Mouse (Mus musculus): ENCODE measurements at regions not wholly inside any gene's neighbourhood (a gene's known extent, or its start where the extent isn't known, plus 50 kb on each side); places are given as distances from the start of the nearest gene placed in this dataset.

GRCm38 (mm10) chr4:78785378-78785774 lies 573.6 kb upstream of the Ptprd start:
- no peak for ATAC-seq (replicated peaks; ENCODE audit: low read depth, poor library complexity, severe bottlenecking)

- no peak for ATAC-seq (replicated peaks; ENCODE audit: low read depth, poor library complexity, severe bottlenecking)
Observed at GRCm38 (mm10) chr4:78784675-78785377, 573.1 kb upstream of the Ptprd start.

GRCm38 (mm10) chr4:78784036-78784435 lies 572.3 kb upstream of the Ptprd start:
- ATAC-seq (replicated peaks; ENCODE audit: low read depth, poor library complexity, severe bottlenecking), result no peak

- ATAC-seq (replicated peaks; ENCODE audit: low read depth, poor library complexity, severe bottlenecking), result no peak
Observed at GRCm38 (mm10) chr4:78782751-78783150, 571.0 kb upstream of the Ptprd start.

GRCm38 (mm10) chr4:78773867-78774266 lies 562.1 kb upstream of the Ptprd start:
- ATAC-seq (replicated peaks; ENCODE audit: low read depth, poor library complexity, severe bottlenecking), result 0 out of 2 replicates have a peak, but pooled peaks have one; percentile 29

GRCm38 (mm10) chr4:78736026-78736425 lies 524.3 kb upstream of the Ptprd start:
- no peak for ATAC-seq (replicated peaks; ENCODE audit: low read depth, poor library complexity, severe bottlenecking)
